Comparison of ENCODE assay signal across 9 mouse cellular contexts in the genomic region with DNA sequence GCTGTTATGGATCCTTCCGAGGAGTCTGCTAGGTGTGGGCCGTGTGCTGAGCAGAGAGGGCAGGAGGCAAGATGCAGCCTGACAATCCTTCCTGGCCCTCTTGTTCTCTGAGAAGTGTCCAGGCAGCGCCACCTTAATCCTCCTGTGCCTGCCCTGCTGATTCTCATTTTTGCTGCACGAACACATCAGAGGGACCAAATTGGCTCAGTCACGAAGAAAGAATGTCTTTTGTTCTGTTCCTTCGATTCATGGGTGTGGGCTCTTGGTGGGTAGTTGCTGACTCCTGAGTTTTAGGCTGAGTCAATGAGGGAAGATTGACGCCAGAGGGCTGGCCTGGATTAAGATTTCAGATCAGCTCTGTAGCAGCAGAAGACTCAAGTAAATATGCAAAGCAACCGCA.
A peak's percentile ranks its signal among the peaks of the same experiment; 100 is the strongest.
DNase-seq lines count a peak whose midpoint lies in the region; ATAC-seq and TF ChIP-seq lines count a peak whose summit lies in the region.
"Had no signal": no experiment of that assay in that cellular context is flagged by ENCODE, and none has a peak within 500 bp of the region (broad histone marks: within the 10 kb centered on the region; RNA-seq: fewer than 3 reads in every experiment).

No protein-coding gene starts in this region.

- no peak overlapping the region for H3K4me2 ChIP-seq in intestine, embryonic 14.5 days (ENCODE audit: low read length)
- no peak overlapping the region for H3K4me2 ChIP-seq in intestine, embryonic 16.5 days (ENCODE audit: low read depth, low read length)
- H3K4me2 ChIP-seq in embryonic facial prominence, embryonic 15.5 days (replicated peaks), result 0 out of 2 replicates have a peak overlapping the region, but pooled peaks have one; percentile 12
- no peak overlapping the region for H3K4me2 ChIP-seq in limb, embryonic 11.5 days (ENCODE audit: low read depth, severe bottlenecking)

- no peak overlapping the region for H3K27ac ChIP-seq in intestine, embryonic 14.5 days (ENCODE audit: low read depth)
- H3K27ac ChIP-seq in intestine, embryonic 16.5 days (ENCODE audit: low read length), result no peak overlapping the region
- peak overlapping the region; percentile 84 for H3K27ac ChIP-seq in embryonic facial prominence, embryonic 15.5 days (replicated peaks)
- no peak overlapping the region for H3K27ac ChIP-seq in limb, embryonic 11.5 days (replicated peaks; ENCODE audit: low read depth, low read length)
- 0 out of 2 replicates have a peak overlapping the region, but pooled peaks have one; percentile 6 for H3K27ac ChIP-seq in olfactory bulb, adult 2 months (ENCODE audit: insufficient read depth, low read depth, low read length)
- H3K27ac ChIP-seq: macrophage had no signal

- TF ChIP-seq CTCF in olfactory bulb, adult 2 months (IDR thresholded peaks at IDR 0.05; ENCODE audit: insufficient read depth, low read depth, low read length), result no peak

- 0 out of 2 replicates have a peak, but pooled peaks cover 4% of the 10 kb centered on the region for H3K4me1 ChIP-seq in intestine, embryonic 14.5 days (replicated peaks; ENCODE audit: control insufficient read depth, insufficient read depth, low read length)
- H3K4me1 ChIP-seq in intestine, embryonic 16.5 days (ENCODE audit: control insufficient read depth, insufficient read depth, low read length), result no peaks in the 10 kb centered on the region
- peaks cover 20% of the 10 kb centered on the region for H3K4me1 ChIP-seq in embryonic facial prominence, embryonic 15.5 days
- no peaks in the 10 kb centered on the region for H3K4me1 ChIP-seq in limb, embryonic 11.5 days (ENCODE audit: control insufficient read depth, insufficient read depth, low read length)
- H3K4me1 ChIP-seq in olfactory bulb, adult 2 months (ENCODE audit: control insufficient read depth, insufficient read depth, low read length), result peaks cover 20% of the 10 kb centered on the region

- peaks cover 37% of the 10 kb centered on the region for H3K36me3 ChIP-seq in intestine, embryonic 14.5 days (ENCODE audit: control insufficient read depth, insufficient read depth, low read length)
- H3K36me3 ChIP-seq in intestine, embryonic 16.5 days (ENCODE audit: control insufficient read depth, insufficient read depth, low read length), result peaks cover 14% of the 10 kb centered on the region
- peaks cover 40% of the 10 kb centered on the region for H3K36me3 ChIP-seq in embryonic facial prominence, embryonic 15.5 days
- H3K36me3 ChIP-seq in limb, embryonic 11.5 days (ENCODE audit: control insufficient read depth, insufficient read depth, low read length), result peaks cover 23% of the 10 kb centered on the region; the same call in 1 of the 2 replicates

- no peak overlapping the region for H3K4me3 ChIP-seq in intestine, embryonic 14.5 days (ENCODE audit: low read depth, low read length)
- H3K4me3 ChIP-seq in intestine, embryonic 16.5 days (ENCODE audit: low read length), result no peak overlapping the region
- H3K4me3 ChIP-seq in embryonic facial prominence, embryonic 15.5 days (replicated peaks), result no peak overlapping the region
- no peak overlapping the region for H3K4me3 ChIP-seq in limb, embryonic 11.5 days (ENCODE audit: low read depth, low read length)
- no peak overlapping the region for H3K4me3 ChIP-seq in olfactory bulb, adult 2 months (ENCODE audit: insufficient read depth, low read depth, low read length)

- ATAC-seq in intestine, embryonic 14.5 days (replicated peaks; ENCODE audit: low FRiP score, low TSS enrichment, low read depth), result no peak
- no peak for ATAC-seq in intestine, embryonic 16.5 days
- no peak for ATAC-seq in embryonic facial prominence, embryonic 15.5 days (ENCODE audit: insufficient number of reproducible peaks, low FRiP score, low TSS enrichment, low read depth)
- no peak for ATAC-seq in limb, embryonic 11.5 days (ENCODE audit: insufficient number of reproducible peaks, low FRiP score, low TSS enrichment, low read depth)

- no peaks in the 10 kb centered on the region for H3K27me3 ChIP-seq in intestine, embryonic 14.5 days (replicated peaks; ENCODE audit: control insufficient read depth, insufficient read depth, low read length)
- H3K27me3 ChIP-seq in intestine, embryonic 16.5 days (replicated peaks; ENCODE audit: control insufficient read depth, insufficient read depth, low read length), result no peaks in the 10 kb centered on the region
- H3K27me3 ChIP-seq in embryonic facial prominence, embryonic 15.5 days, result no peaks in the 10 kb centered on the region
- no peaks in the 10 kb centered on the region for H3K27me3 ChIP-seq in limb, embryonic 11.5 days (ENCODE audit: control insufficient read depth, insufficient read depth, low read length)

- 42% methylated on average over 8 of the region's 8 CpGs for WGBS in intestine, embryonic 14.5 days
- 48% methylated on average over 8 of the region's 8 CpGs for WGBS in intestine, embryonic 16.5 days
- WGBS in embryonic facial prominence, embryonic 15.5 days, result 16% methylated on average over 8 of the region's 8 CpGs
- WGBS in limb, embryonic 11.5 days, result 39% methylated on average over 8 of the region's 8 CpGs
- 37% methylated on average over 8 of the region's 8 CpGs for WGBS in olfactory bulb, adult 2 months

- 0 out of 2 replicates have a peak, but pooled peaks cover 4% of the 10 kb centered on the region for H3K9me3 ChIP-seq in intestine, embryonic 14.5 days (ENCODE audit: control insufficient read depth, low read length)
- H3K9me3 ChIP-seq in intestine, embryonic 16.5 days (ENCODE audit: control insufficient read depth, low read length), result 0 out of 2 replicates have a peak, but pooled peaks cover 8% of the 10 kb centered on the region
- peaks cover 5% of the 10 kb centered on the region; the same call in 1 of the 2 replicates for H3K9me3 ChIP-seq in embryonic facial prominence, embryonic 15.5 days (replicated peaks)
- H3K9me3 ChIP-seq in limb, embryonic 11.5 days (ENCODE audit: control insufficient read depth, low read length), result no peaks in the 10 kb centered on the region; the same call in 1 of the 2 replicates

- no peak for TF ChIP-seq POLR2A in olfactory bulb, adult 2 months (IDR thresholded peaks at IDR 0.05; ENCODE audit: insufficient read depth, low read depth, low read length)

- 0 out of 2 replicates have a peak overlapping the region, but pooled peaks have one; percentile 14 for H3K9ac ChIP-seq in intestine, embryonic 14.5 days (ENCODE audit: low read length)
- no peak overlapping the region for H3K9ac ChIP-seq in intestine, embryonic 16.5 days (ENCODE audit: low read depth, low read length)
- H3K9ac ChIP-seq in embryonic facial prominence, embryonic 15.5 days, result no peak overlapping the region
- 0 out of 2 replicates have a peak overlapping the region, but pooled peaks have one; percentile 9 for H3K9ac ChIP-seq in limb, embryonic 11.5 days (ENCODE audit: low read length)

- DNase-seq in intestine, embryonic 14.5 days (ENCODE audit: low spot score), result no peak
- DNase-seq in limb, embryonic 11.5 days (ENCODE audit: low spot score), result no peak
- no peak for DNase-seq in adrenal gland, adult 8-10 months
- DNase-seq in adrenal gland, adult (ENCODE audit: inconsistent age in 2 of 2, low spot score in 1 of 2), result no peak
- DNase-seq in layer of hippocampus, adult 8-10 months (ENCODE audit: low spot score in 2 of 2), result no peak

Comparison
In these comparisons a context has a peak if more than half of its experiments do, and no peak if none do; other contexts are left out.
1. H3K9ac ChIP-seq: peak in intestine, embryonic 14.5 days (single experiment) and limb, embryonic 11.5 days (single experiment); none in intestine, embryonic 16.5 days (single experiment) and embryonic facial prominence, embryonic 15.5 days (single experiment).
2. H3K27ac ChIP-seq: peak in embryonic facial prominence, embryonic 15.5 days (single experiment) and olfactory bulb, adult 2 months (single experiment); none in intestine, embryonic 14.5 days (single experiment), intestine, embryonic 16.5 days (single experiment) and limb, embryonic 11.5 days (single experiment).